Mouse (Mus musculus) ES-Bruce4 (cell line): ENCODE data around the gene Pde6c.

ENCODE experiments used
- CTCF ChIP-seq: IDR thresholded peaks from one replicate; pipeline ENCODE4 v1.8.1; 2011; ENCODE audit warnings: low read depth, low read length
- EP300 ChIP-seq: IDR thresholded peaks from 2 replicates; pipeline ENCODE4 v1.6.1; 2011; ENCODE audit warnings: low read depth, low read length; ENCODE audit not compliant: insufficient read depth
- POLR2A ChIP-seq: IDR thresholded peaks from one replicate; pipeline ENCODE4 v1.8.1; 2011; ENCODE audit warnings: low read length; ENCODE audit not compliant: insufficient read depth

GRCm38 (mm10) chr19:38228699-38229098, 96.1 kb downstream of the Pde6c start:
- TF ChIP-seq CTCF = peak; percentile 52
- no peak for TF ChIP-seq POLR2A
- TF ChIP-seq EP300 = no peak
